Mouse (Mus musculus) T-helper 17 cell (primary cell): ENCODE results near the gene Ucn2.

Source experiments
- in situ Hi-C, 2 experiments: fragments of 300-600 bp; cut with MboI, MseI; formaldehyde crosslinking; loops; 1 replicate in 1 of 2; 2 replicates in 1 of 2; pipeline ENCODE4 v1.15.1; 2025; ENCODE audit warnings: high pct_unique_total_duplicates in 2 of 2

Gene Ucn2

DNA sequence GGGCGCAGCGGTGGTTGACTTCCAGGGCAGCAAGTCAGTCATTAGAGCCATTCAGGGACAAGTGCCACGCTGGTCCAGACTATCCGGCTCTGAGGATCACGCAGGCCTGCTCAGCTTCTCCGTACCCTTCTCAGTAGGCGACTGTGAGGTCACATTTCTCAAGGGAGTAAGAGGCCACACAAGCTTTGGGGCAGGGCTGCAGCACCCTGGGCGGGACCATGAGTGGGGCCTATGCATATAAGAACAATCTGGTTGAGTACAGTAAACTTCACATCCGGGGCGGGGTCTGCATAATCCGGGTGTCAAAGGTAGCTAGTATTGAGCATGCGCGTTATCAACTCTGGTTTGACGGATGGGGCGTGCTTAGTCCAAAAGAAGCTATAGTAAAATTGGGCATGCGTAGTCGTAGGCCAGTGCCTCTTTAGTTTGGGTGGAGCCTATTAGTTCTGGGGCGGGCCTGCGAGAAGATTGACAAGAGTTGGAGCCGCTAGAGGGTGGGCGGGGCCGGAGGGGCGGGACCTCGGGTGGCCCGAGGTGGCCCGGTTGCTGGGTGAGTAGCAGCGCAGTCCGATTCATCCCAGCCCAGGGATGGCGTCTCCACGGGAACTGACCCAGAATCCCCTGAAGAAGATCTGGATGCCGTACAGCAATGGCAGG is 5.7 kb downstream of the Ucn2 start, which contains the start of gene Pfkfb4:
Gene Pfkfb4 (plus strand): TSS at position 351 of the 657 bp plus-strand sequence.
- in situ Hi-C loops = loop anchor here (5.0 to 10.0 kb wide), 3 partner anchors 226 to 883 kb away; partner anchors contain the start of gene Cdc25a (in 1 of the 2)

DNA sequence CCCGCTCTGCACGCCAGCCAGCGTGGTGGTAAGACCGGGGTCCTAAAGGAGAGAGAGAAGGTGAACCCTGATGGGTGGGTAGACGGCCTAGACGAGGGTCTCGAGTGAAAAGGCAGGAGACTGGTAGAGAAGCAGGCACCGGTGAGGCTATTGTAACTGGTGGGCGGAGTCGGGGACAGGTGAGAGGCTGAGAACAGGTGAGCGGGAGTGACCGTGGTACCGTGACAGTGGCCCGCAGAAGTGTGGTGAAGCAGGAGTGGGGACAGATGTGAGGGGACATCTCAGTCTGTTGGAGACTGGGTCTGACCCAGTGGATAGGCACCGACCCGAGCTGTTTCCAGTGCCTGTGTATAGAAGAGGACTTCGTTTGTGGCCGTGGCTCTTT is 6.3 kb downstream of the Ucn2 start:
- in situ Hi-C loops = loop anchor here (5.0 to 10.0 kb wide), 3 partner anchors 225 to 883 kb away; partner anchors contain the start of gene Cdc25a (in 1 of the 2)

DNA sequence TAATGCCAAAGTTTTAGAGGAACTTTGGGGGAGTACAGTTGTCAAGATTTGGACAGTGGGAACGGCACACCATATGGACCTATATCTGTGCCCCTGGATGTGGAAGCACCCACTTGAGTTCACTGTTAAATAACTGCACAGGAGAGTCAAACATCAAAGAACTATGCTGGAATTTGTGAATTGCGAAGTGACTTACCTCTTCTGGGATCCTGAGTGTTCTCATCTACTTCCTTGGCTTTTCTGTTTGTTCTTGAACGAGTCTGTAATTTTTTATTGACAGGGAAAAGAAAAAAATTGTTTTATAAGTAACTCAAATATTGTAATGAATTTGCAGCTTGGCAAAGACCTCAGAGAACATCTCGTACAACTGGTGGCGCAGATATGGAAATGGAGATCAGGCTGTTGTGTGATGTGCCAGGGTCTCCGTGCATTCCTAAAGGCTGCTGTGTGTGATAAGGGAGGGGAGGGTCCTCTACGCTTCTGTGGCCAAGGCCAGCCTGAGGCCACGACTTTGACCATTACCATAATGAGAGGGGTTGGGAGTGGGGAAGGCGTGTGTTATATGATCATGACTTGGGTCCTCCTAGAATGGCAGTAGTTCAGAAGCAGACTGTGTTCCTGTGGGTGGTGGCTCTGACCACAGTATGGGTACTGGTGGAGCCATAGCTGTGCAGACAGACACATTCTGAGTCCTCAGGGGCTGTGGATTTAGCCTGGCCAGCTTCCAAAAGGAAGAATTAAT is 7.0 kb downstream of the Ucn2 start:
- in situ Hi-C loops = loop anchor here (5.0 to 10.0 kb wide), 3 partner anchors 225 to 882 kb away; partner anchors contain the start of gene Cdc25a (in 1 of the 2)

DNA sequence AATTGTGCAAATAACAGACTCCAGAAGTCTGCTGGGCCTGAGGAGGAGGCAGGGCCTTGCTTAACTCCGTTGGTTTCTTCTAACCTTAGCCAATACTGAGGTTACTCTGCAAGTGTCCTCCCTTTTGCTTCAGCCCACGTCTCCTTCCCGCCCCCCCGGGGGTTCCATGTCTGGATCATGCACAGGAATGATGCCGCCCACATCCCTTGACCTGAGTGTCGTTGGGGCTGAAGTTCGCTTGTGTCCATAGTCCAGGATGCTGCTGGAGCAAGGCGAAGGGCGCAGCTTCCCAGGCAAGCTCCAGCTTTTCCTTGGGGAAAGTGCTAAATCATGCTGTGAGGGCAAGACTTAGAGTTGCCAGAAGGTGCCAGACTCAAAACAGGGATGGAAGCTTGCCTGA is 10.6 kb downstream of the Ucn2 start:
- in situ Hi-C loops = loop anchor here (10.0 kb wide), 2 partner anchors 868 to 878 kb away; partner anchors contain the start of gene Cdc25a (in 1 of the 2)

DNA sequence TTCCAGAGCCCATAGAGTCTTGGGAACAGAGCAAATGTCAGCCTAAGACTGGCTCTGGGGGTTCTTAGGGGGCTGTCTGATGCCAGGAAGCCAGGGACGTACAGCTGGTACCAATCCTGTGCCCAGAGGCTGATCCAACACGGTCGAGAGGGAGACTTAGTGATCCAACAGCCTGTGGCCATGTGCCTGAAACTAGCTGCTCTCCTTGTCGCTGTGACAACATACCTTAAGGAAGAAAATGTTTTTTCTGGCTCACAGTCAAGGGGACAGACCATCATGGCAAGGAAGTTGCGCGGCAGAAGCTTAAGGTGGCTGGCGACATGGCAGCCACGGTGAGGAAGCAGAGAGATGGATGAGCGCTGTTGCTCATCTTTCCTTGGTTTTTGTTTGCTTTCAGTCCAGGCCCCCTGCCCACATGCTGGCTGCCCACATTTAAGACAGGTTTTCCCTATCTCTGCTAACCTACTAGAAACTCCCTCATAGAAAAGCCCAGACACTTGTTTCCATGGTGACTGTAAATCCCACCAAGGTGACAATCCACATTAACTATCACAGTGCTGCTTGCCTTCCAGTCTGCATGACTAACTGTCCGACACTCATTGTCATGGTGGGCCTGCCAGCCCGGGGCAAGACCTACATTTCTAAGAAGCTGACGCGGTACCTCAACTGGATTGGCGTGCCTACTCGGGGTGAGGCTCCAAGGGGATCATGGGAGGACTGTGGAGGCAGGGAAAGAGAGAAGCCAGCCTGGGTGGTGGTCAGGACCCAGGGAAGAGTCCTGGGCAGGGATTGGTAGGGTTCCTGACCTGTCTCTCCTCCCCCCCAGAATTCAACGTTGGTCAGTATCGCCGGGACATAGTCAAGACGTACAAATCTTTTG is 12.7 kb downstream of the Ucn2 start:
- in situ Hi-C loops = loop anchor here (10.0 kb wide), 2 partner anchors 866 to 876 kb away; partner anchors contain the start of gene Cdc25a (in 1 of the 2)

DNA sequence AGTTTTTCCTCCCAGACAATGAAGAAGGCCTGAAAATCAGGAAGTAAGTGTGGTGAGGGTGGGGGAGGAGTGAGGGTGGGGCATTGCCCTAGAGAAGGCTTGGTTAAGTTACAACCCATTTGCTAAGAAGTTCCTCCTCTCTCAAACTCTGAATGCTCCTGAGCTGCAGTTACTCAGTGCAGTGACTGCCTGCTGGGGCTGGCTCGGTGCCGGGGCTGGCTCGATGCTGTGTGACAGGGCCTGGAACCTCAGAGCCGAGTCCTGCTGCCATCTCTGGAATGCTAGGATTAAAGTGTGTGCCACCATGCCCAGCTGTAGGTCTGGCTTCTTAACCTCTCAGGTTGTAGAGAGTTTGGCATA is 13.3 kb downstream of the Ucn2 start:
- in situ Hi-C loops = loop anchor here (10.0 kb wide), 2 partner anchors 866 to 876 kb away; partner anchors contain the start of gene Cdc25a (in 1 of the 2)

DNA sequence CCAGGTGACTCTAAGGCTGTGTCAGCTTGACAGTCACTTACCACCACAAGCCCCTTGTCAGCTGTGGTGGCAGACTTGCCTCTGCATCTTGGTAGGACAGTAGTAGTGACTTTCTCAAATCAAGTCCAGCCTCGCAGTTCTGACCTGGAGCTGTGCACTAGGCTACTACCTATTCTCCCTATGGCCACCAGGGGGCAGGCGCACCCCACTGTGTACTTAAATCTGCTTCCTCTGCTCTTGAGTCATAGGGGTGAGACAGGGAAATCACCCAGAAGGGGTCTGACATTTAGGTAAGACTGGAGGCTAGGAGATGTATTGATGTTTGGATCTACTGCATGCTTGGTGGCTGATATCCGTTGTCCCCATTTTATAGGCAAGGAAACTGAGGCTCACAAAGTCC is 14.9 kb downstream of the Ucn2 start:
- in situ Hi-C loops = loop anchor here in 1 of 2 experiments (5.0 to 10.0 kb wide), 4 partner anchors 57 to 804 kb away; partner anchors contain the start of genes Fbxw24 and Trex1

DNA sequence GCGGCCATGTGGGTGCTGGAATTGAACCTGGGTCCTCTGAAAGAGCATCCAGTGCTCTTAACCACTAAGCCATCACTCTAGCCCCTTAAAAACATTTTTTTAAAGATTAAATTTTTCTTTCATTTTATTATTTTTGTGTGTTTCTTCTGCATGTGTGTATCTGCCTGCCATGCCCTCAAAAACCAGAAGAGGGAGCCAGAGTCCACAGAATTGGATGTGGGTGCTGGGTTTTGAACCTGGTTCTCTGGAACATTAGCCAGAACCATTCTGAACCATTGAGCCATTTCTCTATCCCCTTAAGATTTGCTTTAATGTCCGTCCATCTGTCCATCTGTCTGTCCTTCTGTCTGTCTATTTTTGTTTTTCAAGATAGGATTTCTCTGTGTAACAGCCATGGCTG is 17.4 kb downstream of the Ucn2 start:
- in situ Hi-C loops = loop anchor here in 1 of 2 experiments (5.0 to 10.0 kb wide), 4 partner anchors 54 to 802 kb away; partner anchors contain the start of genes Fbxw24 and Trex1

DNA sequence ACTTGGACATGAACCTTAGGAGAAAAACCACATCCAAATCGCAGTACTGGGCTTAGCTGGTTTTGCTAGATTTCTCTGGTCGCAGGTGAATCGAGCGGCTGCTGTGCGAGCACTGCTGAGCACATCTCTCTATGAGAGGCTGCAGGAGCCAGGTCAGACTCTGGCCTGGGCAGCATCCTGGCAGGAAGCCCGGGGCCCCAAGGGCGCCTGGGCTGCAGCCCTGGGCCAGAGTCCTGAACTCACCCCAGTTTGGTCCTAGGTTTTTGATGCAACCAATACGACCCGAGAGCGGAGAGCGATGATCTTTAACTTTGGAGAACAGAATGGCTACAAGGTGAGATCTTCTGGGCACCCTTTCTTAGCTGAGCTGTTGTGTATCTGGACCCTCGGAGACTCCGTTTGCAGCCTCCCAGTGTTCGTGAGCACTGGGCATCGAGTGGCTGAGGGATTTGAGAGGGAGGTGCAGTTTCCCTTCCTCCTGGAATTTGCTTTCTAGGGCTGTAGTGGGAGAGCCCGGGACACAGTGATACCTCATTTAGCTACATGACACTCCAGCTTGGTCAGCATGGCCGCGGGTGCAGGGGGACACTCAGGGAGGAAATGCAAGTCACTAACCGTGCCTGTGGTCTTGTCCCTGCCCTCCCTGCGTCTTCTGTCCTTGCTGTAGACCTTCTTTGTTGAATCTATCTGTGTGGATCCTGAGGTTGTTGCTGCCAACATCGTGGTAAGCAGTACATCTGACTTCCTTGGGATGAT is 21.4 kb downstream of the Ucn2 start:
- in situ Hi-C loops = loop anchor here (5.0 to 10.0 kb wide), 5 partner anchors 55 to 798 kb away; partner anchors contain the start of gene Fbxw24 (in 1 of the 2)

DNA sequence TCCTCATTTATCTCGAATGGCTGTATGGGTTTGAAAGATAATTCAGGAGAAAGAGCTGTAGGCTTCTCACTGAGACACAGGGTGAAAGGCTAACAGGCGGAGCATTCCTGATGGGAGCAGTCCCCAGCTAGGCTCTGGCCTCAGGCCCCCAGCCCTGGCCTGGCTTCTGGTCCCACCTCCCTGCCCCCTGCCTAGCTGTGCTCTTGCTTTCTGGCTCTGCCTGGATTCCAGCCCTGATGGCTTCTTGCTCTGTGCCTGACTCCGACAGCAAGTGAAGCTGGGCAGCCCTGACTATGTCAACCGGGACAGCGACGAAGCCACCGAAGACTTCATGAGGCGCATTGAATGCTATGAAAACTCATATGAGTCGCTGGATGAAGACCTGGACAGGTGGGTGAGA is 22.3 kb downstream of the Ucn2 start:
- in situ Hi-C loops = loop anchor here (5.0 to 10.0 kb wide), 5 partner anchors 54 to 797 kb away; partner anchors contain the start of gene Fbxw24 (in 1 of the 2)

DNA sequence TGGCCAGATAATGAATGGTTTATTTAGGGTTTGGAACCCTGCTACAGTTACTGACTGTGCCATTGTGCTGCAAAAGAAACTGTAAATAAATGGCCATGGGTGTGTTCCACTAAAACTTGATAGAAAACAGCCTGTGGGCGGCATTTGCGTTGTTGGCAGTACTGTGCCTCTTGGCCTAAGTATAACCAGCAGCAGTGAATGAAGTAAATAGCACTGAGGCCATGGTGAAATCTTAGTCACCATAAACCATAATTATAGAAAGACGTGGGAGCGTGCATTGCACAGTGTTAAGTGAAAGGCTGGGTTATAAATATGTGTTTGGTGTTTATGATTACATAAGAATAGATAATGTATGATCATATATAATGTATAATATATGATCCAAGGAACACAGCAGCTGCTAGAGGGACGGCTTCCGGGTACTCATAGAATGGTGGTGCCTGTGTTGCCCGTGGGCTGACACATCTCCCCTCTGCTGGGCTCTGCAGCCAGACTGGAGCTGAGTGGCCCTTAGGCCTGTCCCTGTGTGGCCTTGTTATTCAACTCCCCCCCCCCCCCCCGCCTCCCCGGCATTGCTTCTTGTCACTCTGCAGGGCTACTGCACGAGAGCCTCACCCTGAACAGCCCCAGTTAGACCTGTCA is 23.3 kb downstream of the Ucn2 start:
- in situ Hi-C loops = loop anchor here (5.0 to 10.0 kb wide), 5 partner anchors 53 to 796 kb away; partner anchors contain the start of gene Fbxw24 (in 1 of the 2)

DNA sequence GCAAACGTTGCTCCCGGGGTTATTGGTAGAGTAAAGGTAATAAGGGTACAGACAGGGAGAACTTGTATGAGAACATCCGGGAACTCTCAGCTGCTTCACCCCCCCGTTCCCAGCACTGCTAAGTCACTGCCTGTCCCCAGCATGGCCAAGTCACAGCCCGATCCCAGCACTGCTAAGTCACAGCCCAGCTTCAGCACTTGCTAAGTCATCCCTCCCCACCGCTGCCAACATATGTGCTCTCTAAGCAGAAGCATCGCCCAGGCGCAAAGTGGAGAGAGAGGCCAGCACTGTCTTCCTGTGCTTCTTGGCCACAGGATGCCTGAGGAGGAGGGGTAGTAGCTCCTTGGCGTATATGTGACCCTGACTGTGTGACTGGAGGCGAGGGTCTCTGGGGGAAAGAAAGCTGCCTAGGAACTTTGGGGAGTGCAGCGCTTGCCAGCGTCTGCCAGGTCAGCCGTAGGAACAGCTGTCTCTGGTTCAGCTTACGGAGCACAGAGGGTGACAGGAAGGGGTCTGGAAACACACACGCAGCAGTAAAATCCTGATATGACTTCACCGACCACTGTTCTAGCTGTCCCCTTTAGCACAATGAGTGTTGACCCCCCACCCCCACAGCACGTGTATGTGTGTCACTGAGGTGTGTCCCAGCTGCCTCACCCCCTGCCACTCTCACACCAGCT is 24.0 kb downstream of the Ucn2 start:
- in situ Hi-C loops = loop anchor here (5.0 to 10.0 kb wide), 5 partner anchors 53 to 795 kb away; partner anchors contain the start of gene Fbxw24 (in 1 of the 2)

DNA sequence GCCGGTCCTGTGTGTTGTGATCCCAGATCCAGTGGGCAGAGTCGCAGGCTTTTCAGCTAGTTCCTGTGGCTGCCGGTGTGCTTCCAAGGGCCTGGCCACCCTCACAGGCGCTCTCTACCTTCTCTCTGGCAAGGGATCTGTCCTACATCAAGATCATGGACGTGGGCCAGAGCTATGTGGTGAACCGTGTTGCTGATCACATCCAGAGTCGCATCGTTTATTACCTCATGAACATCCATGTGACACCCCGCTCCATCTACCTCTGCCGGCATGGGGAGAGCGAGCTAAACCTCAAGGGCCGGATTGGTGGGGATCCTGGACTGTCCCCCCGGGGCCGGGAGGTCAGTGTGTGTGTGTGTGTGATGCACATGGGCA is 24.5 kb downstream of the Ucn2 start:
- in situ Hi-C loops = no loop called here

DNA sequence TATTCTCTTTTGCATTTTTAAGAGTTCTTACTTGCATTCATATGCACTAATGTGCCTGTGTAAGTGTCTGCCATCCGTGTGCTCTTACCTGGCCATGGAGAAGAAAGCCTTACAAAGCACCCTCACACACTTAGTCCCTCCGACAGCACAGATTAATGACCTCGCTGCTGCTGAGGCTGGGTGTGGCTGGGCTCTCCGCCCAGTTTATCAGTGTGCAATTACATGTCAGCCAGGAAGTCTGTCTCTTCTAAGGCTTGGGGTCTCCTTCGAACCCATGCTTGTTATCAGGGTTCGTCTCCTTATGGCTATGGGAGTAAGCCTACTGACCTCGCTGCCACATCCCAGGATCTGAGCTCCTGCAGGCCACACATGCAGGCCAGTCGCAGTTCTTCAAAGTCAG is 29.6 kb downstream of the Ucn2 start:
- in situ Hi-C loops = no loop called here

DNA sequence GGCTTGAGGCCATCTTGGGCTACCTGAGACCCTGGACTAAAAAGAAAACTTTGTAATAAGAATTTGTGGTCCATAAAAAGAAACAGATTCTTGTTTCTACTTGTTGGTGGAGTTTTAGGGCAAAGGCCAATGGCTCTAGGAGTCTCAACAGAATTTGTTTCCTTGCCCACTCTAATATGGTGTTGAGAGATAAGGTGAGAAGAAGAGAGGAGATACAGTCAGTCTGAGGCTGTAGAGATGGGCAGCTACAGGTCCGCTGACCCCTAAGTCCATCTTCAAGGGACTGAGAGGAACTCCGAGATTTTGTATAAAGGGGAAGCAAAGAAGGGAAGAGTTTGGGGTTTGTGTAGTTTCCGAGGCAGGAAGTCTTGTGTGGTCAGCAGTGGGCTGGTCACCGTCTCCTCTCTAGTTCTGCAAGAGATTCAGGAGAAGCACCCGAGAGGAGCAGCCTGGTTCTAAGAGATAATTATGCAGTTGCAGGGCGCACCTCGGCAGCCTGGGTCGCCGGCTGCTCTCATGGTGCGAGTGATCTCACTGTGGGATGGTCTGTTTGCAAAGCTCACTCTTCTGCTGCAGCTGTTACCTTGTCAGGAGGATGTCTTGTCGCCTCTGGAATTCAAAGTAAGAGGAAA is 31.3 kb downstream of the Ucn2 start:
- in situ Hi-C loops = no loop called here

DNA sequence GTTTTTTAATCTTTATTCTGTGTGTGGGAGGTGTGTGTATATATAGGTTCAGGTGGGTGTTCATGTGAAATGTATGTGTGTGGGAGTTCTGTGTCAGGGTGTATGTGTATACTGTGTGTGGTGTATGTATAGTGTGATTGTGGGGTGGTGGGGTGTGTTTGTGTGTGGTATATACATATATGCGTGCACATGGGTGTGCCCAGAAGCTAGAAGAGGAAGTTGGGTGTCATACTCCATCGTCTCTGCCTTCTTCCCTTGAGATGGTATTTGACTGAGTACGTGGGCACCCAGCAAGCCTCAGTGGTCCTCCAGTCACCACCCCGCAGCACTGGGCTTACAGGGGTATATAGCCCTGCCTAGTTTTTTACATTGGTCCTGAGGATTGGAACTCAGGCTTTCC is 35.6 kb downstream of the Ucn2 start:
- in situ Hi-C loops = no loop called here

DNA sequence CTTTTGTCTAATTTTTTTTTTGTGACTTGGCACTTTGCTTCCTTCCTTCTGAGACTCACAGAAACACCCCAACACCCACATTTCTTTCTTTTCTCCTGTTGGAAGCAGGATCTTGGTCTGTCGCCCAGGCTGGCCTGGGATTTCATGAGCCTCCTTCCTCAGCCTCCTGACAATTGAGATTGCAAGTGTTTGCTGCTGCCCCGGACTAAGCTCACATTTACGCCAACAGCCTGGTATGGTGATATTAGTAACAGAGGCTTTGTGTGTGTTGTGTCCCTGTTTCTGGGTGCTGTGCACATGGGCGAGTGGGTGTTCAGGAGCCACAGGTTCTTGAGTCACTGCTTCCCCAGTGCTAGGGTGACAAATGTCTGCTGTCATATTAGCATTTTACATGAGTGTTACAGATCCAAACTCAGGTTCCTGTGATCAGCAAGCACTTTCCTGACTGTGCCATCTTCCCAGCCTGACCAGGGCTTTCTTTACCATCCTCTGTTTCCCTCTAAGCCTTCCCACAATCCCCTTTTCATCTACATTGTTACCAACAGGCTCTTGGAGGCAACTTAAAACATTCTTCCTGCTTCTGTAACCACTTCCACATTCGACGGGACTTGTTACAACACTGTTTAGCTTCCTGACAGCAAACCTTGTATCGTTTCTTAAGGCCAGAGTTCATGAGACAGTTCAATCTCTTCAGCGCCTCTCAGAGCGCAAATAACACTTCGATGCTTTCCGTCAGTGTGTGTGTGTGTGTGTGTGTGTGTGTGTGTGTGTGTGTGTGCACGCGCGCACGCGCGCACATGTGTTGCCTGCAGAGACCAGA is 37.3 kb downstream of the Ucn2 start:
- in situ Hi-C loops = no loop called here

DNA sequence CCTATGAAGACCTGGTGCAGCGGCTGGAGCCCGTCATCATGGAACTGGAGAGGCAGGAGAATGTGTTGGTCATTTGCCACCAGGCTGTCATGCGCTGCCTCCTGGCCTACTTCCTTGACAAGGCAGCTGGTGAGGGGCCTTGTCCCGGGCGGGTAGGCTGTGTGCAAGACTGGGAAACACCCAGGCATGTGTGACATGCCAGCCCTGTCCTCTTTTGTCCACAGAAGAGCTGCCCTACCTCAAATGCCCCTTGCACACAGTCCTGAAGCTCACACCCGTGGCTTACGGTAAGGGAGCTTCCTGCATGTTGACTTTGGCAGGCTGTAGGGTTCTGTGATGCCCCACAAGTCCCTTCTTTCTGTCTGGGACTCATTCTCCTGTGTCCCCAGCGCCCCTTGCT is 41.7 kb downstream of the Ucn2 start:
- in situ Hi-C loops = no loop called here
